Mouse (Mus musculus) liver, adult 2 months (tissue): ENCODE measurements around the gene Apobec2.

Experiments used
- CTCF ChIP-seq: fragments of 200-500 bp; IDR thresholded peaks from 2 replicates; pipeline ENCODE4 v1.5.1; 2011; ENCODE audit warnings: low read depth, low read length, control low read depth
- POLR2A ChIP-seq: fragments of 200-500 bp; IDR thresholded peaks from 2 replicates; pipeline ENCODE4 v1.6.1; 2011; ENCODE audit warnings: low read length, control low read depth; ENCODE audit not compliant: insufficient read depth; ENCODE audit errors: extremely low read depth

DNA sequence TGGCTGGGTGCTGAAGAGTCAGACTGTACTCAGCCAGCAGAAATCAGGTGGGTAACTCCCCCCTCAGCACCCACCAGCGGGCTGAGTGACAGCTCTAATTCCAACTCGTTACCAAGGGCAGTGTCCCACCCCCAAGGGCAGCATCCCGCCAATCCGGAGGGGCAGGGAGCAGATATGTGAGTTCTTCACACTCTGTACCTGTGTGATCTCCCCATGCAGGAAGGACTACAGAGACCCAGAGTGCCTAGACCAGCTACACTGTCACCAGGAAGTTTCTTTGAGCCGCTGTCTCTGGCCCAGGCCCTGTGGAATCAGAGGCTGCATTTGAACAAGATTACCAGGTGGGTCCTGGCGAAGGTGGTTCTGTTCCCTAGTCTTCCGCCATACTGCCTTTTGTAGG lies 21.5 kb upstream of the Apobec2 start:
- no peak for TF ChIP-seq CTCF
- no peak for TF ChIP-seq POLR2A
